9 mouse cellular contexts compared by ENCODE assay signal in genomic region chr9:13686977-13687659, GRCm38 (mm10).
DNase-seq lines count a peak whose midpoint lies in the region; ATAC-seq and TF ChIP-seq lines count a peak whose summit lies in the region.
"Had no signal": no experiment of that assay in that cellular context is flagged by ENCODE, and none has a peak within 500 bp of the region (broad histone marks: within the 10 kb centered on the region; RNA-seq: fewer than 3 reads in every experiment).

No protein-coding gene starts in this region.

- H3K4me1 ChIP-seq in heart, adult 2 months (ENCODE audit: control insufficient read depth, insufficient read depth, low read length) = peaks cover 1% of the 10 kb centered on the region; the same call in 1 of the 2 replicates

- H3K36me3 ChIP-seq in heart, adult 2 months (ENCODE audit: control insufficient read depth, insufficient read depth, low read length) = peaks cover 4% of the 10 kb centered on the region
- H3K36me3 ChIP-seq: heart, embryonic 15.5 days had no signal

- peak; percentile 77 for ATAC-seq in megakaryocyte progenitor cell, adult 5-6 weeks (replicated peaks; ENCODE audit: poor library complexity)

- H3K79me2 ChIP-seq in heart, adult 2 months (replicated peaks; ENCODE audit: control insufficient read depth, insufficient read depth, low read length) = no peaks in the 10 kb centered on the region

- no peak for TF ChIP-seq POLR2A in heart, adult 2 months (IDR thresholded peaks at IDR 0.05; ENCODE audit: insufficient read depth, low read depth, low read length)

- peak; percentile 55 for TF ChIP-seq CTCF in heart, adult 2 months (IDR thresholded peaks at IDR 0.05)

- H3K27ac ChIP-seq in heart, adult 2 months = no peak overlapping the region
- H3K27ac ChIP-seq: heart, embryonic 15.5 days had no signal

- intact Hi-C loops in heart, adult 2 months (cut with DNase I) = no loop called here

- H3K9ac ChIP-seq in heart, adult 2 months (ENCODE audit: low read depth, low read length) = no peak overlapping the region
- H3K9ac ChIP-seq: heart, embryonic 15.5 days had no signal

- H3K4me3 ChIP-seq in heart, adult 2 months = no peak overlapping the region
- H3K4me3 ChIP-seq: heart, embryonic 15.5 days had no signal

- WGBS in heart, adult 2 months = 88% methylated on average over 19 of the region's 19 CpGs

- DNase-seq in heart, adult 2 months = no peak
- DNase-seq in heart, adult 9 months (ENCODE audit: low spot score in 2 of 2) = no peak
- DNase-seq in right cerebral cortex, postnatal 4 days = peak; percentile 20
- no peak for DNase-seq in right cerebral cortex, postnatal 25 days
- DNase-seq in adipocyte (ENCODE audit: low spot score) = no peak
- no peak for DNase-seq in right cerebral cortex, postnatal 36 days (ENCODE audit: low spot score in 2 of 2)
- DNase-seq in left cerebral cortex, adult 8-10 months (ENCODE audit: low spot score in 2 of 2) = no peak

- TF ChIP-seq EP300 in heart, adult 2 months (IDR thresholded peaks at IDR 0.05; ENCODE audit: insufficient read depth, low read depth, low read length) = no peak

- no peaks in the 10 kb centered on the region for H3K27me3 ChIP-seq in heart, adult 2 months (ENCODE audit: control insufficient read depth, insufficient read depth, low read length)
- H3K27me3 ChIP-seq: heart, embryonic 15.5 days had no signal
